Mouse (Mus musculus): ENCODE measurements around the gene Mtor. TPM values are rescaled to one million over a fixed set of nuclear protein-coding genes. Genes with fewer than 3 reads are reported as not detected.

Gene Mtor
- total and polyA plus RNA-seq, 3 experiments: 10.5 to 28.6 (median 24.3) TPM

- peaks cover 0 to 4% of the 10 kb centered on the region in 2 experiments; a peak in 1 of 4 replicates for H3K4me1 ChIP-seq (ENCODE audit: control insufficient read depth in 1 of 2, insufficient read depth in 2 of 2)
- no peak overlapping the region for H3K9ac ChIP-seq (ENCODE audit: insufficient read depth, low read depth)
- no peaks in the 10 kb centered on the region for H3K36me3 ChIP-seq (replicated peaks in 1 of 2; ENCODE audit: control insufficient read depth in 1 of 2, insufficient read depth in 1 of 2, low read length in 1 of 2)
- dilution Hi-C loops (cut with MboI; ENCODE audit: extremely low pct_ligation_motif_present, extremely low pct_unique_long_range_greater_than_20kb, low sequenced_read_pairs): no loop called here
- no peak overlapping the region for H3K4me3 ChIP-seq (replicated peaks in 1 of 3; ENCODE audit: low read depth in 2 of 3, low read length in 2 of 3, poor library complexity in 1 of 3)
- TF ChIP-seq E2F4 (IDR thresholded peaks at IDR 0.05; ENCODE audit: insufficient replicate concordance, low read depth, low read length) (no peak), EP300 (IDR thresholded peaks at IDR 0.05; ENCODE audit: low read length) (no peak), HCFC1 (IDR thresholded peaks at IDR 0.05; ENCODE audit: low read depth, low read length) (no peak), CTCF (conservative IDR thresholded peaks at IDR 0.05 in 1 of 2, IDR thresholded peaks at IDR 0.05 in 1 of 2; ENCODE audit: low read depth in 2 of 2, low read length in 2 of 2) (no peak), GABPA (IDR thresholded peaks at IDR 0.05; ENCODE audit: insufficient replicate concordance, low read depth, low read length) (no peak), UBTF (IDR thresholded peaks at IDR 0.05; ENCODE audit: low read depth, low read length) (no peak), MYC (IDR thresholded peaks at IDR 0.05; ENCODE audit: low read depth, low read length) (no peak), PAX5 (IDR thresholded peaks at IDR 0.05; ENCODE audit: low read length) (no peak), TBP (conservative IDR thresholded peaks at IDR 0.05; ENCODE audit: low read depth, low read length) (no peak), RCOR1 (conservative IDR thresholded peaks at IDR 0.05; ENCODE audit: low read depth, low read length) (no peak), SMC3 (IDR thresholded peaks at IDR 0.05; ENCODE audit: low read depth, low read length) (no peak), ZMIZ1 (IDR thresholded peaks at IDR 0.05; ENCODE audit: low read depth, low read length) (no peak), NELFE (IDR thresholded peaks at IDR 0.05; ENCODE audit: low read depth, low read length) (no peak), USF2 (conservative IDR thresholded peaks at IDR 0.05; ENCODE audit: low read depth, low read length) (no peak), ZKSCAN1 (IDR thresholded peaks at IDR 0.05; ENCODE audit: borderline replicate concordance, low read depth, low read length) (no peak), TCF12 (IDR thresholded peaks at IDR 0.05; ENCODE audit: low read depth, low read length) (no peak), BHLHE40 (IDR thresholded peaks at IDR 0.05; ENCODE audit: low read depth, low read length) (no peak), MAZ (IDR thresholded peaks at IDR 0.05; ENCODE audit: low read depth, low read length) (no peak), ZC3H11A (IDR thresholded peaks at IDR 0.05; ENCODE audit: low read depth, low read length) (no peak), MAX (IDR thresholded peaks at IDR 0.05; ENCODE audit: low read length) (no peak)
- no peaks in the 10 kb centered on the region for H3K79me2 ChIP-seq (replicated peaks; ENCODE audit: control insufficient read depth, extremely low read depth, insufficient read depth, poor library complexity, severe bottlenecking)
- H3K9me3 ChIP-seq (replicated peaks; ENCODE audit: low read length): no peaks in the 10 kb centered on the region
- H3K4me2 ChIP-seq (ENCODE audit: insufficient read depth, low read depth, poor library complexity, severe bottlenecking): no peak overlapping the region
- peaks cover 89% of the 10 kb centered on the region for H3K27me3 ChIP-seq (replicated peaks)
- DNase-seq (ENCODE audit: extremely low read depth): no peak
- no peak overlapping the region for H3K27ac ChIP-seq (ENCODE audit: insufficient read depth, low read depth)
- in situ Hi-C loops (cut with MboI; ENCODE audit: low pct_ligation_motif_present, low pct_unique_long_range_greater_than_20kb, low sequenced_read_pairs): no loop called here
These were observed 48.8 kb upstream of the Mtor start for GRCm38 (mm10) chr4:148399437-148400094.

GRCm38 (mm10) chr4:148403402-148403801, 45.0 kb upstream of the Mtor start:
- Histone ChIP-seq H3K4me3 (replicated peaks in 1 of 3; ENCODE audit: low read depth in 2 of 3, low read length in 2 of 3, poor library complexity in 1 of 3) (no peak overlapping the region), H3K36me3 (replicated peaks in 1 of 2; ENCODE audit: control insufficient read depth in 1 of 2, insufficient read depth in 1 of 2, low read length in 1 of 2) (no peaks in the 10 kb centered on the region), H3K4me1 (ENCODE audit: control insufficient read depth in 1 of 2, insufficient read depth in 2 of 2) (peaks cover 0 to 4% of the 10 kb centered on the region in 2 experiments; a peak in 1 of 4 replicates), H3K27me3 (replicated peaks) (peaks cover 93% of the 10 kb centered on the region), H3K9me3 (replicated peaks; ENCODE audit: low read length) (no peaks in the 10 kb centered on the region), H3K27ac (ENCODE audit: insufficient read depth, low read depth) (no peak overlapping the region), H3K79me2 (replicated peaks; ENCODE audit: control insufficient read depth, extremely low read depth, insufficient read depth, poor library complexity, severe bottlenecking) (no peaks in the 10 kb centered on the region), H3K4me2 (ENCODE audit: insufficient read depth, low read depth, poor library complexity, severe bottlenecking) (no peak overlapping the region), H3K9ac (ENCODE audit: insufficient read depth, low read depth) (no peak overlapping the region)
- DNase-seq (ENCODE audit: extremely low read depth): no peak
- dilution Hi-C loops (cut with MboI; ENCODE audit: extremely low pct_ligation_motif_present, extremely low pct_unique_long_range_greater_than_20kb, low sequenced_read_pairs): no loop called here
- in situ Hi-C loops (cut with MboI; ENCODE audit: low pct_ligation_motif_present, low pct_unique_long_range_greater_than_20kb, low sequenced_read_pairs): no loop called here
- TF ChIP-seq ELF1 (IDR thresholded peaks at IDR 0.05; ENCODE audit: low read depth, low read length) (no peak), IRF4 (IDR thresholded peaks at IDR 0.05; ENCODE audit: low read depth, low read length) (no peak), MAZ (IDR thresholded peaks at IDR 0.05; ENCODE audit: low read depth, low read length) (no peak), TBP (conservative IDR thresholded peaks at IDR 0.05; ENCODE audit: low read depth, low read length) (no peak), ZC3H11A (IDR thresholded peaks at IDR 0.05; ENCODE audit: low read depth, low read length) (no peak), ZNF384 (IDR thresholded peaks at IDR 0.05; ENCODE audit: low read depth, low read length) (no peak), POLR2AphosphoS2 (IDR thresholded peaks at IDR 0.05; ENCODE audit: low read depth, low read length) (no peak), BHLHE40 (IDR thresholded peaks at IDR 0.05; ENCODE audit: low read depth, low read length) (no peak), MEF2A (IDR thresholded peaks at IDR 0.05; ENCODE audit: borderline replicate concordance, low read depth, low read length) (no peak), RAD21 (IDR thresholded peaks at IDR 0.05; ENCODE audit: low read depth, low read length) (no peak), HCFC1 (IDR thresholded peaks at IDR 0.05; ENCODE audit: low read depth, low read length) (no peak), NELFE (IDR thresholded peaks at IDR 0.05; ENCODE audit: low read depth, low read length) (no peak), PAX5 (IDR thresholded peaks at IDR 0.05; ENCODE audit: low read length) (no peak), EP300 (IDR thresholded peaks at IDR 0.05; ENCODE audit: low read length) (no peak), USF1 (IDR thresholded peaks at IDR 0.05; ENCODE audit: low read depth, low read length) (no peak), UBTF (IDR thresholded peaks at IDR 0.05; ENCODE audit: low read depth, low read length) (no peak), USF2 (conservative IDR thresholded peaks at IDR 0.05; ENCODE audit: low read depth, low read length) (no peak), JUND (conservative IDR thresholded peaks at IDR 0.05; ENCODE audit: low read depth, low read length) (no peak)

Data from CH12.LX (cell line).